Mouse (Mus musculus) T-cell, adult 2 months (primary cell): ENCODE results near the gene Gja5.
A peak's percentile ranks its signal among the peaks of the same experiment; 100 is the strongest.

Experiments
- DNase-seq: peaks from one replicate; pipeline ENCODE4 v3.0.0; 2022; ENCODE audit warnings: low spot score

Gja5 gene

GRCm38 (mm10) chr3:96904393-96904792, at the start of gene Gja5:
TSS of gene Gja5 (plus strand) at chr3:96904693.
- no peak for DNase-seq

GRCm38 (mm10) chr3:96855833-96856232, 48.7 kb upstream of the Gja5 start:
- DNase-seq, result no peak

DNA sequence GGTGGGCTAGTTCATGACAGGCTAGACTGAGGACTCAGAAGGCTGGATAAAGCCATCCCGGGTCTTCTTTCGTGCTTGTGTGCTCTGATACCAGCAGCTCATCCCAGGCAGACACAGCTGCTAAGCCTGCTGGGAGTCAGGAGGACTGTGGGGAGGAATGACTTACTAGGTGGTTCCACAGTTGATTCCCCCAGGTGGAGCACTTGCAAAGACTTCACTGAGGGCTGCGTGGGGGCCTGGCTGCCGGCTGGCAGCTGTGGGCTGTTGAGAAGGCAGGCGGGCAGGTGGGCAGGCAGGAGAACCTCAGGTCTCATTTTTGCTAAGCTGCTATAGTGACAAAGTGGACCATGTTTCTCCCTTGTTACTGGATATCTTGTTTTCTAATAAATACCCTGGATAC, 44.0 kb upstream of the Gja5 start:
- DNase-seq, result no peak

DNA sequence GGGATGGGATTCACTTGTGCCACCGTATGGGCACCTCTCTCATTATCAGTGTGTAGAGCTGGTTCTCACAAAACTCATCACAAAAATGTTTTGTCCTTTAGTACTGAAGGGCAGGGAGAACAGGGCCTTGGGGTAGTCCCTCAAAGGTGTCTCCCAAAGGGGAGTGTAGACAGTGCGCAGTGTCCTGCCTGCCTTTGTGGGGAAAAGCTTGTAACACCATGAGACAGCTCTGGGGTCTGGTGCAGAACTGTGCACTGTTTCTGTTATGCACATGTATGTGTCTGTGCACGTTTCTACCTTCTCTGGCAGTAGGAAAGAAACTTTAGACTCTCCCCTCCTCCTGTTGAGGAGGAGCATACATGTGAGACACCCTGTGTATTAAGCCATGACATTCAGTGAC, 36.6 kb upstream of the Gja5 start:
- DNase-seq, result no peak

DNA sequence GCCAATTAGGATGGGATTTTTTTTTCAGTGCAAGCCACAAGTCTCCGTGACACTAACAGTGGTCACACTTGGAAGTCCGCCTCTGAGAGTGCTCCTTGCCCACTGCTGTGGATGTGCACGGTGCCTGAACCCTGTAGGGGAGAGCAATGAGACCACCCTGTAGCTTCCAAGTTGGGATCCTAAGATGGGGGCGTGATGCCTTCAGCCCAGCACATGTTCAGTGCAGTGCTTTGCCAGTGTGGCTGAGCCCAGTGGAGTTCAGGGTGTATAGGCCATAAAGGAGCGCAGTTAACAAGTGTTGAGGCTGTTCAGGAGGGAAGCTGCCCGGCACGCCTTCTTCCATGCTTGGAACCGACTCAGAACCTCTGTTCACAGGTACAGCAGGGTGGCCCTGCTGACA, 35.9 kb upstream of the Gja5 start:
- DNase-seq, result no peak

DNA sequence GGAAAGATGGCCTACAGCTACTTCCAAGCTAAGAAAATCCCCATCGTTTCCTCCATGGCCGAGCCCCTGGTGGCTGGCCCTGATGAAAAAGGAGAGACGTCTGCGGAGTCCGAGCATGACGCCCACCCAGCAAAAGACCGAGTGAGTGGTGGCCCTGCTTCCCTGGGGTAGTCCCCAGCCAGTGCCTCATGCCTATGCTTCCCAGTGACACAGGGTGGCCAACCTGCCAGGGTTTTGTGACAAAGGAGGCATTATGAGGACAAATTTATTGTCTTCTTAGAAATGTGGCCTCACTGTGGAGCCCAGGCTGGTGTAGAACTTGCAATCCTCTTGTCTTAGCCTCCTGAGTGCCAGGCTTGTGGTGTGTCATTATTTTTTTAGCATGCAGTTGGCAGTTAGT, 35.4 kb upstream of the Gja5 start:
- DNase-seq, result no peak

GRCm38 (mm10) chr3:96870270-96870669, 34.2 kb upstream of the Gja5 start:
- DNase-seq, result no peak

- no peak for DNase-seq
These were observed 33.4 kb upstream of the Gja5 start for GRCm38 (mm10) chr3:96871070-96871469.

DNA sequence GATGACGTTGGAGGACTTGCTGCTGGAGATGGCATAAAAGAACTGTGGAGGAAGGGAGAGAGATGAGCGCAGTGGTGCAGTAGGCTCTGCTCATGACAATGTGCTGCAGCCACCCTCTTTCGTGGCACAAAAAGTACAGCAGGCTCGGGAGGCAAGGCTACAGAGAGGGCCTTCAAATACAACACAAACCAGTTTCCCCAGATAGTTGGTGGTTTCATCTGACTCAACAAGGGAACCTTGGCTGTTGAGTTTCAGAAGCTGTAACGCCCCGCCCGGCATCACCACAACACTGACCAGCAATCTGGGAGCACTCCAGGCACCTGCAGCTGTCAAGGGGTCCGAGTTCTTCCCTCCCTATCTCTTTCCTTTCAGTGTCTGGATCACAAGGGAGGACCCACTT, 32.0 kb upstream of the Gja5 start:
- DNase-seq, result no peak

GRCm38 (mm10) chr3:96874808-96875571, 29.5 kb upstream of the Gja5 start:
- DNase-seq, result no peak

- DNase-seq, result no peak
These were observed 25.0 kb upstream of the Gja5 start for GRCm38 (mm10) chr3:96879536-96879935.

DNA sequence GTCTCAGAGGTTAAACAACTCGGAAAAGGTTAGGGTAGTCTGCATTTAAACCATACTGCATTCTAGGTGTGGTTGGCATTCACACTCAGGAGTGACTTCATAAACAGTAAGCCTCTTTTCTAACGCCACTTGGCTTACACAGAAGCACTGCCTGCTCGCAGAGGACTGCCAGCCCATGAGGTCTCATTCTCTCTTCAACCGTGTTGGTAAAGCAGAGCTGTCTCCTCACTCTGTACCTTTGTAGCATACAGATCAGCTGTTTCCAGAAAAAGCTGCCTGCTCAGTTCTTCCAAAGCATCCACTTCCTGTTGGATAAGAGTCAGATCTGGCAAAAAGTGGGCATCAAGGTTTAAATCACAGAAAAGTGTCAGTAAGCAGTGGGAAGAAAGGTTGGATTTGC, 24.1 kb upstream of the Gja5 start:
- no peak for DNase-seq

DNA sequence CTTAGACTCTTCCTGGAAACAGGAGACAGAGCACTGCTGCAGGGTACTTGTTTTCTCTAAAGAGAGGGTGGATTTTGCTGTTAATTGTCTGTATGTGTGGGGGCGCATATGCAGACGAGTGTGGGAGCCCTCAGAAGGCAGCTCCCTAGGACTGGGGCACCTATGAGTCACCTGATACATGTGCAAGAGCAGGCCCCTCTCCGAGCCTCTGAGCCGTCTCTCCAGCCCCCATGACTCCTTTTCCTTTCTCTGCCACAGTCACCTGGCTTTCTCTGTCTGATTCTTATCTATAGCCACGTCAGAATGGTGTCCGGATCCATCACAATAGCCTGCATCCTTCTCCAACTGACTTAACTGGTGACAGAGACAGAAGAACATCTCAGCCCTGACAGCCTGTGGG, 22.9 kb upstream of the Gja5 start:
- DNase-seq, result no peak

GRCm38 (mm10) chr3:96882061-96882849, 22.2 kb upstream of the Gja5 start:
- DNase-seq, result peak; percentile 14

- DNase-seq, result no peak
These were observed 20.8 kb upstream of the Gja5 start for GRCm38 (mm10) chr3:96883690-96884089.

DNA sequence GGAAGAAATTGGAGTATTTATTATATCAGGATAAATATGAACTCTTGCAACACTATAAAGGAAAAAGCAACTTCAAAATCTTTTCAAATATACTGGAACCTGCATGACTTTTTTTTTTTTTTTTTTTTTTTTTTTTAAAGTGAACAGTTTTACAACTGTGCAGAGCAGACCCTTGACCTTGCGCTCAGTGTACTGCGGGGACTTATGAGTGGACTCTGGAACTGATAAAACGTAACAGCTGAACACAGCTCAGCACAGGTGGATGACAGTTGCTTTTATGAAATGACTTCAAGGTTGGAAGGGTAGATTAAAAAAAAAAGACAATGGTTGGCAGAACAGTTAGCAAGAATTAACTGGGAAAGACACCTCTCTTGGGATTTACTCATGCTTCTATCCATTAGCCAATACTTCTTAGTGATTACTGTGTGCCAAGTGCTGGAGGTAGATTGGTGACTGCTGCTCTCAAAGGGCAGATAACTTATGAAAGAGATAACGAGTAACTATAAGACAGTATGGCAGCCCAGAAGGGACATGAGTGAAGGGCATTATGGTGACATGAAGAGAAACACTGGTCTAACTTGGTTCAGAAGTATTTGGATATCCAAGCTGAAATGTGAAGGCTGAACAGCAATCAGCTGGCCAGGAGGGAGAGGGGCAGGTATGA, 2.0 kb upstream of the Gja5 start:
- no peak for DNase-seq

DNA sequence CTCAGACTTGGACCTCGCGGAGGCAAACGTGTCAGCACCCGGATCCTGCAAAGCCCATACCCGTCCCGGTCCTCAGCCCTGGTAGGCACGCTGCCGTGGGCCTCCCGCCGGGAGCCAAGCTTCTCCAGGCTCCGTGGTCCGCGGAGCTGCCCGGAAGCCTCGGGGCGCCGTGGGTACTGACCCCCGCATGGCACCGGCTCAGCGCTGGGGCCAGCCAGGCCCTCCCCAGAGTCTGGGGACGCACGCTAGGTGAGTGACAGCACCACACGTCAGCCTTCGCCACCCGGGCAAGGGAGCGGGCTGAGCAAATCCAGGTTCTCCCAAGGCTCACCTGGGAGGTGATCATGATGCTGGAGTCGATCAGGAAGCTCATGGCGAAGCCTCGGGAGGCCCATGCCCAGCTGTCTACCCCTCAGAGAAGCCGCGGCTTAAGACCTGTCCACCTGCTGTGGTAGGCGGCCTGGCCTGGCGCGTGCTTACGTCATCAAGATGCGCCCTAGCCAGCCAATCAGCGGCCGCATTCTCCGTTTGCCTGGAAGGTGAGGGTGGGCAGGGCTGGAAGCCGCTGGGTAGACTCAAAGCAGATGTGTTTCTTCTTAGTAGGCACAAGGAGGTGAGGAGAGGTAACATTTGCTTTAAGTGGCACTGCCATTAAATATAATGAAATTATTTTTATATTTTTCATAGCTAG, 503 bp downstream of the Gja5 start, which contains the start of gene Gpr89:
TSS of gene Gpr89 (minus strand) at position 496 of the 691 bp plus-strand sequence.
- DNase-seq, result peak; percentile 94

- DNase-seq, result no peak
These were observed 1.1 kb downstream of the Gja5 start for GRCm38 (mm10) chr3:96905592-96905991.

DNA sequence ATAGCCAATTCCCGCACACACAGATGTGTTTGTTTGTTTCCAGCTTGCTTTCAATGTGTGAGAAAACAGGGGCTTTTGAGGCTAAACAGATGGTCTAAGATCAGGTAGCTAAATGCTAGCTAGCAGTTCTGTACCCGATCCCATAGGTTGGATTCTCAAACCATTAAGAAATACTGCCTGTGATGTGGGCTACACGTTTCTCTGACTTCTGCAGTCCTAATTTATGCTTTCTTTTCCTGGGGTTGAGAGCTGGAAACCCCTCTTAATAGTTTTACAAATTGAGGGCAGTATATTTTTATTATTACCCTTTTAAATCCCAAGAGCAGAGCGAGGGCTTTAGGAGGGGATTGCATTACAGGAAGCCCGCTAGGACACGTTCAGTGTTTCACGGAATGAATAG, 16.5 kb downstream of the Gja5 start:
- DNase-seq, result no peak

DNA sequence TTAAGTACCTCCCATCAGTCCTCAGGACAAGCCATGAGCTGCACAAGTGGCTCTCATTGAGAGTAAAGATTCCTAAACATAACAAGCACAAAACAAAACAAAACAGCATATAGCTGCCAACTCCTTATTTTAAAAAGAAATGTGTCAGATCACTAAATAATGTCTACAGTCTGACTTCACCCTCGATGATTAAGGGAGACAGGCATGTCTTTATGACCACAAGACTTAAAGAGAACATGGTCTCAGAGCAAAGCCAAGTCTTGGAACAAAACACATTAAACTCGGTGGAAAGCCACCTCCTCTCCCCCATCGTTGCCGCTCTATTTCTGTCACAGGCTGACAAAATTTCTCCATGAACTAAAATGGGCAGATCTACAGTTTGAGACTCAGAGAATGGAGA, 20.1 kb downstream of the Gja5 start:
- DNase-seq, result no peak

DNA sequence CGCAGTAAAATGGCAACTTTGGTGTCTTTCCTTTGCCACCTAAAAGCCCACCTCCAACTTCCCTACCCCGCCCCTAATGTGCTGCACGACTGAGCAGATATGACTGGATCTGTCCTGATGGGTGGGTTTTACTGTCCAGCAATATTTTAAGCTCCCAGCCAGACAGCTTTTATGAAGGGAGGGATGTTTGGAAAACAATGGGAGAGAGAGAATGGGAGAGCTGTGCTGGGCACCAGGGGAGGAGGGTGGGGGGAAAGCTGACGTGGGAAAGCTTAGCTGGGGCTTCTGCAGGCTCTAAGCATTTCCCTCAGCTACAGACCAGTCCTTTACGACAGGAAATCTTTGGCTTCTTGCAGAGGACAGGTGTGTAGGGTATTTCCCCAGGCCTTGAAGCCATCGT, 21.4 kb downstream of the Gja5 start, which contains the start of gene Gja8:
TSS of gene Gja8 (minus strand) at position 101 of the 400 bp plus-strand sequence.
- DNase-seq, result no peak

DNA sequence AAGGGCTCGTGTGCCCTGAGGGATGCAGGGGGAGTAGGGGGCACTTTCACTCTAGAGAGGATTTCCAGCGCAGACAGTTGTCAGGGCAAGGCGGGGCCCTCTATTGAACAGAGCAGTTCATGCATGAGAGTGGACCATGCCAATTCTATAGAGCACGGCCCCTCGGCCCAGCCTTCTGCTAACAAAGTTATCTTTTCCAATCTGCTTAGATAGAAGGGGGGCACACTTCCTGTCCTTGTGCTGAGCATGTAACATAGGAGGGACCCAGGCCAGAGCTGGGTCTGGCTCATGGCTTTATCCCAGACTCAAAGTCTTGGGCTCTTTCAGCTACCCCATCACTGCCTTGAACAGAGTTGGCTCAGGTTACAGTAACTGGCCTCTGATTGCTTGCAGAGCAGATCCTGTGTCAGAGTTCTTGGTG, 26.8 kb downstream of the Gja5 start:
- no peak for DNase-seq
